Mouse (Mus musculus) megakaryocyte, embryonic 14.5 days (primary cell): Measurements from ENCODE around the gene Popdc2.

ENCODE experiments used
- FLI1 ChIP-seq: IDR thresholded peaks from 2 replicates; pipeline ENCODE4 v1.6.1; 2012; ENCODE audit warnings: low read length, inconsistent platforms, mixed read lengths
- GATA1 ChIP-seq: IDR thresholded peaks from 3 replicates; pipeline ENCODE4 v1.6.1; 2012; ENCODE audit warnings: mixed read lengths, low read length, inconsistent platforms, borderline replicate concordance

DNA sequence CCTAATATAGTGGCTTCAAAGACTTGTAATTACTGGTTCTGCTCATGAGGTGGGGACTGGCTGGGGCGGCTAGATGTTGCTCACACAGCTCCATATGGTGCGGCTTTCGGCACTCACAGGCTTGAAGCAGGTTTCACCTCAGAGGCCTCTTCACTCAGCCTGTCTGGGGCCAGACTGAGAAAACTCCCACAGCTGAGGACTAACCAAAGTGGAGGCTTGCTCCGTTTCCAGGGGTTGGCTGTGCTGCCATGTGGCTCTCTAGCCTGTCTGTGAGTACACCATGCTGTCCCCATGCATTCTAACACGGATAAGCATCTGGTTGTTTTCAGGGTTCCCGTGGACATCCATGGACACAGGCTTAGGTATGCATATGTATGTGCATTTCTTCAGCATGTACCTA lies 16.6 kb downstream of the Popdc2 start:
- no peak for TF ChIP-seq GATA1
- no peak for TF ChIP-seq FLI1
